Mouse (Mus musculus): ENCODE results near the gene Zbtb1.

Zbtb1 gene

DNA sequence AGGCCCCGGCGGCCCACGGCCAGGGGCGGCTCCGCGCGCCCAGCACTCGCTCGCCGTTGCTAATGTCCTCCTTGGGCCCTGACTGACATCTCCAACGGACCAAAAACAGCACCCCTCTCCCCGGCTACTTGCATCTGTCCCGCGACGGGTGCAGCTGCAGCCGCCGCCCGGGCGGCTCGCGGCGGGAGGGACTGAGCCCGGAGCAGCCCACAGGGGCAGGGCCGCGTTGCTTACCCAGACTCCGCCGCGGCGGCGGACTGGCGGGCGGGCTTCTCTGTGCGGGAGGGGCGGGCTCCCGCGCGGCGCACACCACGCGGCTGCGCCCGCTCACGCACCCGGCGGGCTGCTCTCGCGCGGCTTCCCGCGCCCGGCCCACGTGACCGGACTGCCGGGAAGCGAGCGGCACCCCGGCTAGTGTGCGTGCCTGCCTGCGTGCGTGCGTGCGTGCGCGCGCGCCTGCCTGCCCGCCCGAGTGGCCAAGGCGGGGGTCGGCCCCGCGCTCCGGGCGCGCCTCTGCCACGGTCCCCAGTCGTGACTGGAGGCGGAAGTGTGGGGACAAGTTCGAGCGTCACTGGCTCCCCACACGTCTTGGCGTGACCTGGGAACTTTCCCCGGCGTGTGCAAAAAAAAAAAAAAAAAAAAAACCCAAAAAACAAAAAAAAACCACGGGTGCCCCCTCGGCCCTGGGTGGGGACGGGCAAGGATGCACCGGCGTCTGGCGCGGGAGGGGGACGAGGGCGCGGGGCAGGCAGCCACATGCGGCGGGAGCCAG, 674 bp upstream of the Zbtb1 start, which contains the start of gene Zbtb25:
TSS of gene Zbtb25 (minus strand) at position 397 of the 772 bp plus-strand sequence.
- peak; percentile 78 for DNase-seq

DNA sequence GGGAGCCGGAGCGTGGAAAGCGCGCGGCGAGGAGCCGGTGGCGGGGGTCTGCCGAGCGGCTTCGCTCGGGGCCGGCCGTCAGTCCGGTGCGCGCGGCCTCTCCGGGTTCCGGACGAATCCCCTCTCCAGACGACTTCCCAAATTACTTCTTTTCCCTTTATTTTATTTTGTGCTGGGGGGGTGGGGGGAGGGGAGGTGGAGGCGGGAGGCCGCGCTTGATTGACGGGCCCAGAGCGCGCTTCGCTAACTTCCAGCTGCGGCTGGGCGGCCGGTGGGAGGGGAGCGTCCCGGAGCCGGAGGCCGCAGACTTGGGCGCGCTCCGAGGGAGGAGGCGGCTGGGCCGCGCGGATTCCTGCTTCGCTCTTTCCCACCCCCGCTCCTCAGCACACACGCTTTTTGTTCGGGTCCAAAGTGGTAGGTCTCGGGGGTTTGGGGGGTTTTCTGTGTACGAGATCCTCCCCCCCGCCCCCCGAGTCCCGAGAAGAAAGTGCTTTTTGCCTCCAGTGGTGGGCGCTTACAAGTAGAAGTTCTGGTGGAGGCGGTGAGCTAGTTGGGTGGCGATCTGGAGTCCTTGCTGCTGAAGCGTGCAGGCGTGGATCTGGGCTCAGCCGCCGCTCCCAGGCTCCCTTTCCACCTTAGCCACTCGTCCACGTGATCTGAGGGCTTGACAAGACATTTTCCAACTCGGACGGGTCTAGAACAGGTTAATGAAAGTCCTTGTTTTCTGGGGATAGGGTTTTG, 935 bp downstream of the Zbtb1 start:
- peak; percentile 84 for DNase-seq

DNA sequence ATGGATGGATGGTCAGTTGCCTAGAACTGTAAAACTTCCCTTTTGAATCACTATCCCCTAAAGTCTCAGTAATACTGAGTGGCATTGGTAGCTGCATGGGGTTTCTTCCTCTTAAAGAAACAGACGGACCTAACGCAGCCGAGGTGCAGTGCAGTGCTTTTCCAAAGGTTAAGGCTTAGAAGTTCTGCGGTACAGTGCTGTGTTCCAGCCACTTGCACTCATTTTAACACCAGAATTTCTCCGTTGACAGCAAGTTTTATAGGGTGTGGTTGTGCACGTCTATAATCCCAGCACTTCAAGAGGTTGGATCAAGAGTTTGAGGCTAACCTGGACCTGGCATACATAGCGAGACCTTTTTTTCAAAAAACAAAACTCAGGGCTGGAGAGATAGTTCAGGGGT, 2.0 kb downstream of the Zbtb1 start:
- DNase-seq = no peak

DNA sequence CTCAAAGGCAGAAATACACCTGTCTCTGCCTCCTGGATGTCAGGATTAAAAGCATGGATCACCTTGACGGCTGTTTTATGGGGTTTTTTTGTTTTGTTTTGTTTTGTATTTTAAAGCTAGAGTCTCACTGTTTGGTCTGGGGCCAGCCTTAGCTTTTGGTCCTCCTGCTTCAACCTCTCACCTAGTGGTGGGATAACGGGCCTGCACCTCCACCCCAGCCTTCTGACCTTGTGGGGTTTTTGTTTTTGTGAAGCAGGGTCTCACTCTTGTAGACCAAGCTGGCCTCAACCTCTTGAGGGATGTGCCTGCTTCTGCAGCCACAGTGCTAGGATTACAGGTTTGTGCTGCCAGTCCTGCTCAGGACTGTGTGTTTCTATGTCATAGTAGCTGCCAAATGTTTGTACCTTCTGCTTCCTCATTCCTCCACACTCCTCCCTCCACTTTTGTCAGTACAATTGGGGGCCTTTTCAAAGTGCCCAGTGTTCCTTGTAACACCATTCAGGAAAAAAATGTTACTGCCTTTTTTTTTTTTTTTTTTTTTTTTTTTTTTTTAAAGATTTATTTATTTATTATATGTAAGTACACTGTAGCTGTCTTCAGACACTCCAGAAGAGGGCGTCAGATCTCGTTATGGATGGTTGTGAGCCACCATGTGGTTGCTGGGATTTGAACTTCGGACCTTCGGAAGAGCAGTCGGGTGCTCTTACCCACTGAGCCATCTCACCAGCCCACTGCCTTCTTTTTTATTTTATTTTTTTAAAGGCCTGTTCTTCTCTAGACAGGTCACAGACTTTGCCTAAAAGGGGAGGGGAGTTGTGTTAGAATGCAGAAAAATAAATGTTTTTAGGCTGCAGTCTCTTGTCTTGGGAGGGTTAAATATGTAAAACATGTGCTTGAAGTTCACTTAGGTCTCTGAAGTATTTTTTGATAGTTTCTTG, 3.1 kb downstream of the Zbtb1 start:
- DNase-seq = peak; percentile 62

DNA sequence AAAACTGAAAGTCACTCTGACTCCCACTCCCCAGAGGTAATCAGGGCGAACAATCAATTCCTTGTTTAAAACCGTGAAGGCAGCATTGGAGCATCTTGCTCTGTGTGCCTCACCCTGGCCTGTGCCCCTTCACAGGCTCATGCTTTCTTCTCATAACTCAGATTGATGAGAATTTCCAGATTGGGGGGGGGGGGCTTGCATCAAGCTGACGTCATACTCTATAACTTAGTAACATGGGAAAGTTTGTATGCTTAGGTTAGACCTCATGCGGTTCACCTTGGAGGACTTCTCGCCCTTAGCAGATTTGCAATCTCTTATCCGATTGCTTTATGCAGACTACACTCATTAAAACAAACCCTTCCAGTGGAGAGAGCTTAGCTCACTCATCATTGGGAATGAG, 3.9 kb downstream of the Zbtb1 start:
- DNase-seq = no peak

DNA sequence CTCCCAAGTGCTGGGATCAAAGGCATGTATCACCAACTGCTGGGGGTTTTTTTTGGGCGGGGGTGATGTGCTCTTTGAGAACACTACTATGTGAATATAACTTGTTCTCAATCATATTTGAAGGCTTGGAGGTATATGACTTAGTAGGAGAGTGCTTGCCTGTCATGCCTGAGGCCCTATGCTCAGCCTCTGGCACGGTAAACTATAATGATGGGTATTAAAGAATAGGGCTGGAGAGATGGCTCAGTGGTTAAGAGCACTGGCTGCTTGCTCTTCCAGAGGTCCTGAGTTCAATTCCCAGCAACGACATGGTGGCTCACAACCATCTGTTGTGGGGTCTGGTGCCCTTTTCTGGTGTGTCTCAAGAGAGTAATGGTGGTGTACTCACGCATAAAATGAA, 4.8 kb downstream of the Zbtb1 start:
- DNase-seq = no peak

DNA sequence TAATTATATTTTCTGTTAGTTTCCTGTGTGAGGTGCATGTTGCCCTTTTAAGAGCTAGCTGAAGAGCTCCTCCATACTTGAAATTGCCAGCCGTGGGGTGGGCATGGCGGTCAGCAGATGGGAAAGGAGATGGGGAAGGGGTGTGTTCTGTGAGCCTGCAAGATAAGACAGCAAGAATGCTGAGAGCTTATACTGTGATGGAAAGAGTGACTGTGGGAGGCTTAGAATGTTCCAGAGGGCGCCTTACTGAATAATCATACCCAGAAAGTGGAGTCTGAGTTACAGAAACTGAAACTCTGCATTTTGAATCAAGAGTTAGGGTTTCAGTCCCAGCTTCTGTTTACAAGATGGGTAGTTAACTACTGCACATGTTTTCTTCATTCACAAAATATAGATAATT, 5.4 kb downstream of the Zbtb1 start:
- no peak for DNase-seq

DNA sequence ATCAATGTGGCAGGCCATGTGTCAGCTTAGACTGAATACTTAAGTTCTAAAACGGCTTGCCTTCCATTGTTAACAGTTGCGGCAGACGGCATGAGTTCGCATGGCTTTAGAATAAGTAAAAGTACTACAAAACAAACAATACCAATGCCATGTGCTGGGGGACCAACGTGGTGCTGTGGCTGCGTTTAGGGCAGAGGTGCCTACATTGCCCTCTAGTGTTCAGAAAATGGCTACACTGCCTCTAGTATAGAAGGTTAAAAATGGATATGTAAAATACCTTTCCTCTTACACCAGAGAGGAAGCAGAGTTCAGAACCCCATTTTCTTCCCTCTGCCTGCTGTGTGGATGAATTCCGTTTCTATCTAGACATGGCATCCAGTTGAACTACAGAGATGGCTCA, 6.6 kb downstream of the Zbtb1 start:
- peak; percentile 70 for DNase-seq

DNA sequence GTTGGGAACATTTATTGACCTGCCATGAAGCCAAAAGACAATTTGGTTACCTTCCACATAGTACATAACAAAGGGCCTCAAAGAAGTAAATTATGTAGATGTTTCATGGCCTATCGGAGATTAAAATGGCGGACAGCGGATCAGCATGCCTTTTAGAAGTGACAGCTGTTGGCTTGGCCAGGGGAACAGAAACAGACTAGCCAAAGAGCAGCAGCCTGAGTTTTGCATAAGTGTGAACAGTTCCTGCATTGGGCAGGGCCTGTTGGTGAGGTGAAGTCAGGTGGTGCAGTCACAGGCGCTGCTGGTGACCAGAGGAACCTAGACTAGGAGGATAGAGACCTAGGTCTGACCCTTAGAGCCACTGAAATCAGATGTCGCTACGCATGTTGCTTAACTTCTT, 7.0 kb downstream of the Zbtb1 start:
- DNase-seq = no peak

DNA sequence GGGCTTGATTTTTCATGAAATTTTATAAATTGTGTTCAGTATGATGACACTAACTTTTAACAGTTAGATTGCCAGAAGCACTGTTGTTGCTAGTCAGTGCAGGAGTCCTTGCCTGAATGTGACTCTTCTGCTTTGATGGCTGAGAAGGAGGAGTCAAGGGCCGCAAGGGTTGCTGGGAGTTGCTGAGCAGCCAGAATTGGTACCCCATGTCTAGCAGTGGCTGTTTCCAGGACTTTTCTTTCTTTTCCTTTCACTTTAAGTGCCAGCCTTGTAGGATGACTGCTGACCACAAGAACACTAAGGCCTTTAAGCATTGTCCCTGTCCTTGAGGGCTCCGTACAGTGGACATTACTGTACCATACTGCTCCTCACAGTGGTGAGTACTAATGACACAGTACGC, 7.7 kb downstream of the Zbtb1 start:
- DNase-seq = no peak

DNA sequence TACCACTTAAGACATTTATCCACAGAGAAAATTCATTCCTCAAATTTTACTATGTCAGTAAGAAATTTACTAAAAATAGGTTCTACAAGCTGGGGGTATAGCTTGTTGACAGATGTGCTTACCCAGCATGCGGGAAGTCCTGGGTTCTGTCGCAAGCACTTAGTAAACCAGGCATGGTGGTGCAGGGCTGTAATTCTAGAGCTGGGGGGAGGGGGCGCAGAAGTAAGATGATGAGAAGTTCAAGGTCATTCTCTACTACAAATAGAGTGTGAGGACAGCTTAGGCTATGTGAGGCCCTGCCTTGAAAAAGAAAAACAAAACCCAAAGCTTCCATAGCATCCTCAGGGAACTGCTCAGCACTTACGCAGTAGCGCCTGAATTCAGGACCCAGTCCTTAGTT, 8.5 kb downstream of the Zbtb1 start:
- DNase-seq = no peak

DNA sequence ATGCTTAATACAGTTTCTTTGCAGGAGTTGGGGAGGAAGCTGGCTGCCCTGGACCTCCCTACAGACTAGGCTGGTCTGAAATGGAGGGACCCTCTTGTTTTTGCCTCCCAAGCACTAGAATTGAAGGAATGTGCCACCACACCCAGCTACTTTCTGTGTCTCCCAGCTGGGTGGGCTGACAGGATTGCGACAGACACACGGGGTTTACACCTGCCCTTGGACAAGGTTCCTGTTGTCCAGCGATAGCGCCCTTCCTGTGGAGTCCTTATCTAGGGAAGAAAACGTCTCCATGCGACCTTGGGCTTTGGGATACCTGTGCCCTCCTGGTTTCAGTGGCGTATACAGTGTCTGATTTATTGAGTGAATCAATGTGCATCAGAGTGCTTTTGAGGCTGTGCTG, 10.1 kb downstream of the Zbtb1 start:
- no peak for DNase-seq

DNA sequence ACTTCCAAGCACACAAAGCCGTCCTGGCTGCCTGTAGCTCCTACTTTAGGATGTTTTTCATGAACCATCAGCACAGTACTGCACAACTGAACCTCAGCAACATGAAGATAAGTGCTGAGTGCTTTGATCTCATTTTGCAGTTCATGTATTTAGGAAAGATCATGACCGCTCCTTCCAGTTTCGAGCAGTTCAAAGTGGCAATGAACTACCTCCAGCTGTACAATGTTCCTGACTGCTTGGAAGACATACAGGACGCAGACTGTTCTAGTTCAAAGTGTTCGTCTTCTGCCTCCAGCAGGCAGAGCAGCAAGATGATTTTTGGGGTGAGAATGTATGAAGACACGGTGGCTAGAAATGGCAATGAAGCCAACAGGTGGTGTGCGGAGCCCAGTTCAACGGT, 15.3 kb downstream of the Zbtb1 start:
- no peak for DNase-seq

DNA sequence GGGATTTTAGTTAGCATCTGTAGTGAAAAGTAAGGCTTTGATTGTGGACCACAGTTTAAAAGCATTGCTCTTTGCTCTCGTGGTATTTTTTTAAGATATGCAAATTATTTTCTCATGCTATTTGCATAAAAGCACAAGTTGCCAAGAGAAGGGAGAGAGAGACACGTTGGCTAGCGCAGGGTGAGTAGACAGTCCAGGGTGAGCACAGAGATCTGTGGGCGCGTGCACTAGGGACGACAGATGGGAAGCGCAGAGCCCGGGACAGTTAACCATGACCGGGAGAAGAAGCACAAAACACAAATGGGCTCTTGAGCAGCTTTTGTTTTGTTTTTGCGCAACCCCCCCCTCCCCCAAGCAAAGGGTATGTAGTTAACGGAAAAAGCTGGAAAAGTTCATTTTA, 18.7 kb downstream of the Zbtb1 start:
- DNase-seq = no peak

DNA sequence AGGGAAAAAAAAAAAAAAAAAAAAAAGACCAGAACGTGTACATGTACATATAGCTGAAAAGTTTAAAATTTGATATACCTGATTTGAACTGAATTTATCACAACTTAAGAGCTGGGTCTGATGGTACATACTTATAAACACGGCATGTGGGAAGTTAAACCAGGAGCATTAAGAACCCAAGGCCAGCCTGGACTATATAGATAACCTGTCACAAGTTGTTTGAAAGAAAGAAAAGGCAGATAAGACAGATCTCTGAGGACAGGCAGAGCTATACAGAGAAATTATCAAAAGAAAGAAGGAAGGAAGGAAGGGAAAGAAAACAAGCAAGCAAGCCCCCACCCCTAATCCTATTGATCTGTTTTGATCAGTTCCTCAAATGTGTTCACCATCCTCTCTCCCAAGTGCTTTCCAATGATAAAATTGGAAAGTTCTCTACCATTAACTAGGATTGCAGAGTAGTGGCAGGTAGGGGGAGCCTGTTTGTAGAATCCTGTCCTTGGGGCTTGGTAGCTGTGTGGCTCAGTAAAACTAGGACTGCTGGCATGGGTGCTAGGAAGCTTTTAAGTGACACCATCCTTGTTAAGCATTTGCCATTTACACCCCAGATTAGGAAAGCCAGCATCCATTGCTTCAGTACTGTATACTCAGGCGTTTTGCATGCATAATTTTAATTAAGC, 21.7 kb downstream of the Zbtb1 start:
- no peak for DNase-seq

DNA sequence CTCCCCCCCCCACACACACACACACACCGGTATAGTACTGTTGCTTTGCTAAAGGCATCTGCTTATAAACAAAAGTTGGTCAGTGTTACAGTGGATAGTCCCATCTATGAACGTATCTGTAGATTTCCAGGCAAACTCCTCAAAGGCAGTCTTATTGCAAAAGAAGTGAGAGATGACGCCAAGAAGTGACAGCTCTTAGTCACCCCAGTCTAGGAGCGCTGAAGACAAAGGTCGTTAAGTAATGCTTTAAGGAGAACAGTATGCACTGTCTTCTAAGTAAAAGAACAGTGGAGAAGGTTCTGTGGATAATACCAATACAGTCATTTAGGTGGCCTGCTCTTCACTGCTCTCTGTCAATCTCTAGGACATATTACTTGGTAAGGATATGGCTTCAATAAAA, 22.9 kb downstream of the Zbtb1 start:
- no peak for DNase-seq

DNA sequence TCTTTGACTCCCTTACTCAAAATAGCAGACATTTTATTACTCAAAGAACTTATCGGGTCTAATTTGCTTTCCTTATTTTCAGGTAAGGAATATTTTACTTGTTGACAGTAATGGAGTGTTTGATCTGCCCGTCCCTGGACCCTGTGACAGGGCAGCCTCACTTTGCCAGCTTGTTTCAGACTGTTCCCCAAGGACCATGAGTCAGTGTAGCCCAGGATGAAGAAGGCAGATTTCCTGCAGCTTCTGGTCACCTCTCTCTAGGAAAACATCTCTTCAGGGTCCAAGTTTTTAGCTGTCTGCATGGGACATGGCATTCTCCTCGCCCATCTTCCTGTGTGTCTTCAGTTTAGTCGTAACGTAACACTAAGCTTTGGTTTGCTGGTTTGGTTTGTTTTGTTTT, 27.2 kb downstream of the Zbtb1 start:
- DNase-seq = no peak

DNA sequence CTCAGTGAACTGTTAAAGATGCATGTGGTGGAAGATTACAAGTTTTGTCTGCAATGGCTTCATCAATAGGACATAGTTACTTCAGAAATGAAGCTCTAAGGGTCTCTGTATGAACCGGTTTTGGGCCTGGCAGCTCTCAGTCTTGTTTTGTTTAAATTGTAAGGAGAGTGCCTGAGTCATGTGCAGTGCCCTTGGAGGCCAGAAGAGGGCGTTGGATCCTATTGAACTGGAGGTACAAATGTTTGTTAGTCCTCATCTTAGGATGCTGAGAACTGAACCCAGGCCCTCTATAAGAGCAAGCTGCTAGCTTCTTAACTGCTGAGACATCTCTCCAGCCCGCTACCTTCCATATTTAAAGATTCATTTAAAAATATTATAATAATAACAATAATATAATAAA, 31.6 kb downstream of the Zbtb1 start:
- DNase-seq = no peak

DNA sequence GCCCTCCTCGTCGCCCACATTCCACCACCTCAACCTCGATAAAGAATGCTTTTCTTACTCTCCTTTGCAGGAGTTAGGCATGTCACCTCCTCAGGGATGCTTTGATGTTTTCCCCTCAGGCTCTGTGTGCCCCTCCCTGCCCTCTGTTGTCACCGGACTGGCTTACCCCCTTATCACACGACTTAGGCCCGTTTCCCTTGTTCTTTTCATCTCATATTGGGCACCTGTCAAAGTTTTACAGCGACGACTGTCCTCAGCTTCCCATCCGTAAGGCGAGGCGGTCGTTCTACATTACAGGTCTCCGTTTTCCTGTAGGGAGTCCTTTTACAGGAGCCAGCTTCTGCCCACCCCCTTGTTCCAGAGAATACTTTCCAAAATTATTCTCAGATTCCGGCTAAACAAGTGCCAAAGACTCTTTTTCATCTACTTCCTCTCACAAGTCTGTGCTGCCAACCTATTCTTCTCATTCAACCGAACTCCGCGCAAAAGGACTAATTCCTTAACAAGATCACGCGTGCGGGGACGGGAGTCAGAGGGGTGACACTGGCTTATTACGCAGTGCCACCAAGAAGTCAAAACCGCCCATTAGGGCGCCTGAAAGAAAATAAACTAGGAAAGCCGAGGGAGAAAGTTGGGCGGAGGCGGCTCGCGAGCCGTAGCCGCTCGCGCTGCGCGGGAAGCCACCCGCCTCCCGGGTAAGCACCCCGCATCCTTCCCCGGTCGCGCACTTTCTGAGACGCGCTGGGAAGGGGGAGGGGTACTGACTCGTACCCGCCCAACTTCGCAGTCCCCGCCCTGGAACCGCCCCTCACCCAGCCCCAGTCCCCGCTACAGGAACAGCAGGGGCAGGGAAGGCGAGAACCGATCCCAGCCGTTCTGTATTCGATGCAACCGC, 33.2 kb downstream of the Zbtb1 start:
- DNase-seq = peak; percentile 94

DNA sequence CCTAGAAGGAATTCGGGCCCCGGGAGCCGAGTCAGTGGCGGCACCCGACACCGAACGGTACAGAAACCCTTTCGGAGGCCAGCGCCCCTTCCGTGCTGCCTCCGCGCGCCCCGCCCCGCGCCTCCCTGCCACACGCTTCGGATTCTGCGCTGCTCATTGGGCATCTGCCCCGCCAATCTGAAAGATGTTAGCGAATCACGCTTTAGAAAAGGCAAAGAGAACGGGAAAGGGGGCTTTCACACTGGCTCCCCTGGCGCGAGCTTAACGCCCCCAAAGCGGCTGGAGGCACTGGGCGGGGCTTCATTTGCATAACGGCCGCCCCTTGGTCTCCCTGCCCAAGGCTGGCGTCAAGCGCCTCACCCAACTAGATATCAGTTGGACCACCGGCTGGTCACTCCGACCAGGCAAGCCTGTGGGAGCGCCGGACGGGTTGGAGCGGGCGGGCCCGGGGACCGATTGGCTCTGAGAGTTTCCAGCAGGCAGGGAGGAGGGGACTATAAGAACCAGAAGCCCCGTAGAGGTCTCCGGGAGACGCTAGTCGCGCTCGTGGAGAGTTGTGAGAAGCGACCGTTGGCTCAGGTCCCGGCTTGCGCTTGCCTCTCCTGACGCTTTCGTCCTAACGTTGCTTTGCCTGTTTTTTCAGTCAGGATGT, 33.9 kb downstream of the Zbtb1 start, which contains the start of gene Hspa2:
TSS of gene Hspa2 (plus strand) at position 291 of the 652 bp plus-strand sequence.
- DNase-seq = peak; percentile 99

DNA sequence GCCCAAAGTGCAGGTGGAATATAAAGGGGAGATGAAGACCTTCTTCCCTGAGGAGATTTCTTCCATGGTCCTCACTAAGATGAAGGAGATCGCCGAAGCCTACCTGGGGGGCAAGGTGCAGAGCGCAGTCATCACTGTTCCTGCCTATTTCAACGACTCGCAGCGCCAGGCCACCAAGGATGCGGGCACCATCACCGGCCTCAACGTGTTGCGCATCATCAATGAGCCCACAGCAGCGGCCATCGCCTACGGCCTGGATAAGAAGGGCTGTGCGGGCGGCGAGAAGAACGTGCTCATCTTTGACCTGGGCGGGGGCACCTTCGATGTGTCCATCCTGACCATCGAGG, 34.7 kb downstream of the Zbtb1 start:
- DNase-seq = peak; percentile 34
